Comparison of ENCODE assay signal across 22 mouse cellular contexts in genomic region chr3:126404199-126404598, GRCm38 (mm10). TPM values are rescaled to one million over a fixed set of nuclear protein-coding genes. Genes with fewer than 3 reads are reported as not detected.
"Had no signal": no experiment of that assay in that cellular context is flagged by ENCODE, and none has a peak within 500 bp of the region (broad histone marks: within the 10 kb centered on the region; RNA-seq: fewer than 3 reads in every experiment).

No protein-coding gene starts in this region.

- H3K27me3 ChIP-seq: liver, embryonic 15.5 days; lung, embryonic 15.5 days; megakaryocyte, embryonic 14.5 days; midbrain, embryonic 12.5 days; neural tube, embryonic 12.5 days; stomach, embryonic 15.5 days had no signal

- H3K27ac ChIP-seq: liver, embryonic 15.5 days; lung, embryonic 15.5 days; macrophage; midbrain, embryonic 12.5 days; neural tube, embryonic 12.5 days; stomach, embryonic 15.5 days; stomach, postnatal 0 days had no signal

- DNase-seq: liver, postnatal 0 days; lung, adult 2 months; lung, postnatal 14 days; lung, postnatal 36 days; midbrain, embryonic 14.5 days; right cerebral cortex, postnatal 14 days; thymus, adult 2 months; thymus, postnatal 25 days; thymus, postnatal 4 days had no signal

- H3K9me3 ChIP-seq: liver, embryonic 15.5 days; lung, embryonic 15.5 days; megakaryocyte, embryonic 14.5 days; midbrain, embryonic 12.5 days; neural tube, embryonic 12.5 days; stomach, embryonic 15.5 days had no signal

- H3K4me3 ChIP-seq: liver, embryonic 15.5 days; lung, embryonic 15.5 days; megakaryocyte, embryonic 14.5 days; midbrain, embryonic 12.5 days; neural tube, embryonic 12.5 days; stomach, embryonic 15.5 days had no signal

- H3K36me3 ChIP-seq: liver, embryonic 15.5 days; lung, embryonic 15.5 days; midbrain, embryonic 12.5 days; neural tube, embryonic 12.5 days; stomach, embryonic 15.5 days had no signal

- ATAC-seq: liver, postnatal 0 days; lung, postnatal 0 days had no signal

- H3K4me1 ChIP-seq: liver, embryonic 15.5 days; lung, embryonic 15.5 days; megakaryocyte, embryonic 14.5 days; midbrain, embryonic 12.5 days; neural tube, embryonic 12.5 days; stomach, embryonic 15.5 days had no signal

RNA-seq across cellular contexts. Expression of gene Arsj, which starts 40.7 kb away (rescaled TPM):
- total RNA-seq: monocyte, adult 5-6 weeks; neutrophil, adult 5-6 weeks had no signal
- polyA plus RNA-seq: liver, postnatal 0 days; macrophage; spleen, adult 2 months; testis, adult 2 months had no signal
